Mouse (Mus musculus): ENCODE data around the gene Astl. TPM values are rescaled to one million over a fixed set of nuclear protein-coding genes. Genes with fewer than 3 reads are reported as not detected.

Astl gene
- total RNA-seq, 2 experiments from 2014 or later = 0.16 TPM; not detected in 1

DNA sequence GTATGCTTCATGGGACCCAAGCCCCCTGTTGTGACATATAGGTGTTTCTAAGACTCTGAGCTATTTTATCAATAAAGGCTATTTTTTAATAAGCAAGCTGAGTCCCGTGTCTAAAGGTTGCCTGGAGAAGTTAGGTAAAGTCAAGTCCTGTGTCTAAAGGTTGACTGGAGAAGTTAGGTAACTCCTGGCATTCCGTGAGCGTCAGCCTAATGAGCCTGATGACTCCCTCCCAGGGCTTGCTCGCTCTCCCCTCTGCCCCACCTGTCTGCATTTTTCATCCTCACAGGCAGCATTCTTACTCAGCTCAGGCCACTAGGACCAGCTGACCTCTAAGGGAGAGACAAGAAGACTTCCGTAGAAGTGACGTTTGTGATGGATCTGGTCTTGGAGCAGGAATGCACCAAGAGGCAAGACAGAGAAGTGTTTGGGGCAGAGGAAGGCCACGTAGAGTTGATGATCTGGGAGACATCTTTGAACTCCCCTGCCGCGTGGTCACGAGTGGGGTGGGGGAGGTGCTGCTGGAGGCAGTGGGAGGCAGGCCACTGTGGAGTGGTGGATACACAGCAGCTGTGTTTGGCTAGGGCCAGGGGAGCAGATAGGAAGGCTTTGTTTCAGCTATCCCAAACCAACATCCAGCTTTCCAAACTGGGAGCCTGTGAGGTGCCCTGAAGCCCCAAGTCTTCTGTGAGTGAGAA lies 28.8 kb downstream of the Astl start:
- DNase-seq = no peak

DNA sequence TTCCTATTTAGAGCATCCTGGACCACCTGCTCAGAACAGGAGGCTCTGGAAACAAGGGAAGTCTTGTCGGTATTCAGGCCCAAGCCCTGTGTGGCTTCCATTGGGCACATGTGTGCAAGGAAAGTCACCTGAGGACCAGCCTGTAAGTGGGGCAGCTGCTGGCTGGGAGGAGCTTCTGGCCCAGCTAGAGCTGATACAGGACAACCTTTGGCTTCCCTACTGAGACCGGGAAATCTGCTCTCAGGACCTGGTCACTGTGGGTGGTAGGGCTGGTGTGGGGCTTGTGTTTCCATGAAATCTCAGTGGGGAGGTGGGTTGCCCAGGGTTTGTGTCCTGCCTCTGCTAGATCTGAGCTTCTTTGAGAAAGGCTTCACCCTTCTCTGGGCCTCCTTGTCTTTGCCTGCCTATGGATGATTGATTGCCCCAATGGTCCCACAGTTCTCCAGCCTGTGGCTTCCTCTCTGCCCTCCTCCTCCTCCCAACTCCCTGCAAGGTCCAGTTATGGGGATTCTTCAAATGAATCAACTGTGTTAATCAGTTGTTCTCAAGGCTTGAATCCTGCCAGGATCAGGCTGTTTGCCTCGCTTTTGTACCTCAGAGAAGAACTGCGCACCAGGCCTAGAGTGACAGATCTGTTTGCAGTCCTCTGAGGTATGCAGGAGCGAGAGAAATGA lies 31.4 kb downstream of the Astl start:
- DNase-seq = no peak

DNA sequence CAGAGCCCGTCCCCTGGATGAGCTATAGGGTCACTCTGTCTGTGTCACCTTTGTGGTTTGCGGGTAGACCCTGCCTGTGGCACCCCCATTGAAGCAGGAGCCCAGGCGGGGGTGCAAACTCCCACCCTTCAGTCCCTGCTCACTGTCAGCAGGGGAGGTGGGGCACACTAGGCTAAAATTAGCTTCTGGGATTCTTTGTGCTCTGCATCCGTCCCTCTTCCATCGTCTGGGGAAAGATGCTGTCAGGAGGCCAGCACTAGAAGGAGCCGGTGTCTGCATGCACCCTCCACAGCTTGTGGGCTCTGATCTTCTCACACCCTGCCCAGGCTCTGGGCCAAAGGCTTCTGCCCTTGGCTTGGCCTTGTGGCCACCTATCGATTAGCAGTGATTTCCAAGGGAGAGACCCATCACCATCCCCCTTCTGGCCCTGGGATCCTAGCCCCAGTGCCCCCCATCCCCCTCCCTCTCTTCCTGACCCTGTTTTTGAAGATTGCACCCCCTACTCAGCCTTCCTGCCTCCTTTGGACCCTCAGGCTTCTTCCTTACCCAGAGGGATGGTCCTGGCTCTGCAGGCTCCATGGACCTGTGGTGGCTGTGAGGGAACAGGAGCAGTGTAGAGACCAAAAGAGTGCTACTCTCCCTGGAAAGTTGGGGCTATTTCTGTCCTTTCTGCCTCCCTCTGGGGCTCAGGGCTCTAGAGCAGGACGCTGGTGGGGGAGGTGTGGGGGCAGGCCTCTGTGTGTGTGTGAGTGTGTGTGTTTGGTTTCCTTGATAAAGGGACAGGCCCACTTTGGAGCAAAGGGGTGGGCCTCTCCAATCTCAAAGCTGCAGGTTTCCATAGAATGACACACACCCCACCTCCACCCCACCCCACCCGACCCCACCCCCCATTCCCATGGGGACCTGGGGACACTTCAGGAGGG lies 32.4 kb downstream of the Astl start:
- no peak for DNase-seq

DNA sequence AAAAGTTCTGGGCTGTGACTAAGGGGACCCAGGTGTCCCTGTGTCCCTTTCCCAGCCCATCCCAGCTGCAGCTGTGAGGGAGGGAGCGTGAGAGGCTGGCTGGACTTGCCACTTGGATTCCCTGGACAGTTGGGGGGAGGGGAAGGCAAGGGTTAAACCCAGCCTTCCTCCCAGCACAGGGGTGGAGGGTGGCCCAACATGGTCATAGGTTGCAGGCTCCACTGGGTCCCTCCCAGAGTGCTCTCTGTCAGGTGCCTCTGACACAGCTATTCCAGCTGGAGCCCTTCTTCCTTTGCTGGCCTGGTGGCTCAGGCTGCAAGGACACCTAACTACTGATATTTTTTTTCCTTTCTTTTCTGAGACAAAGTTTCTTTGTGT lies 33.0 kb downstream of the Astl start:
- DNase-seq = no peak

DNA sequence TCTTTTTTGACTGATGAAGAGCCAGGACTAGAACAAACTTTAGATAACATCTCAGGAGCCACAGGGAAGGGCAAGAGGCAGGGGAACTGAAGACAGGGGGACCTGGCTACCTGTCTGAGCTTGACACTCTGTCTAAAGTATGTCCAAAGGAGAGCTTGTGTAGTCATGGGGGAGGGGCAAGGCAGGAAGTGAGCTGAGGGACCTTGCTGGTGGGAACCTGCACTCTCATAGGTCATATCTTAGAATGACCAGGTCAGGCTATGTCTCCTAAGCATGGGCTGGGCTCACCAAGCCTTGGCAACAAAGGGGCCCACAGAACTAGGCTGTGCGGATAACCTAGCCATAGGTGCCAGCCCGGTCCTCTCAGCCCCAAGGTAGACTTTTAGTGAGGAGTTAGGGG lies 33.6 kb downstream of the Astl start:
- DNase-seq = no peak

DNA sequence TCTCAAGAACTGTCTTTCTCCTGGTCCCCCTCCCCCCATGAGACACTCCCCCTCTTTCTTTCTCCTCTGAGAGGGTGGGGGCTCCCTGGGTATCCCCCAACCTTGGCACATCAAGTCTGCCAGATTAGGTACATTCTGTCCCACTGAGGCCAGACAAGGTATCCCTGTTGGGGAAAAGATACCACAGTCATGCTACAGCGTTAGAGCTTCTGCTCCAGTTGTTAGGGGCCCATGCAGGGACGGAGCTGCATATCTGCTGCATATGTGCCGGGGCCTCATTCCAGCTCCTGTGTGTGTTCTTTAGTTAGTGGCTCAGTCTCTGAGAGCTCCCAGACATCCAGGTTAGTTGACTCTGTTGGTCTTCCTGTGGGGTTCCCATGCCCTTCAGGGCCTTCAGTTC lies 35.7 kb downstream of the Astl start:
- DNase-seq = no peak

DNA sequence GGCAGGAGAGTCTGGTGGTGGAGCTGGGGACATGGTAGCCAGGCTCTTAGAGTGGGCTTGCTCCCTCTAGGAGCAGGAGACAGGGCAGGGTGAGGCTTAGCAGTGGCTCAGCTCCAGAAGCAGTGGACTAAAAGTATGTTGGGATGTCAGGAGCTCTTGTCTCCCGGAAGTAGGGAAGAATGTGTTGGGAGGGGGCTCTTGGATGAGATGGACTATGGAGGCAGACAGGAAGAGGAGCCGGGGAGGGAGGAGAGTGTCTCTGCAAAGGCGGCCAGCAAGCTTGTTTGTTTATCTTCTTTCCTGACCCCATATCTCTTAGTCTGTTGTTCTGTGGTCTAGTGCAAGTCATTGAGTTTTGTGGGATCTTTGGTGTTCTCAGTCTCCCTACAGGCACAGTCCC lies 36.6 kb downstream of the Astl start:
- DNase-seq = no peak

DNA sequence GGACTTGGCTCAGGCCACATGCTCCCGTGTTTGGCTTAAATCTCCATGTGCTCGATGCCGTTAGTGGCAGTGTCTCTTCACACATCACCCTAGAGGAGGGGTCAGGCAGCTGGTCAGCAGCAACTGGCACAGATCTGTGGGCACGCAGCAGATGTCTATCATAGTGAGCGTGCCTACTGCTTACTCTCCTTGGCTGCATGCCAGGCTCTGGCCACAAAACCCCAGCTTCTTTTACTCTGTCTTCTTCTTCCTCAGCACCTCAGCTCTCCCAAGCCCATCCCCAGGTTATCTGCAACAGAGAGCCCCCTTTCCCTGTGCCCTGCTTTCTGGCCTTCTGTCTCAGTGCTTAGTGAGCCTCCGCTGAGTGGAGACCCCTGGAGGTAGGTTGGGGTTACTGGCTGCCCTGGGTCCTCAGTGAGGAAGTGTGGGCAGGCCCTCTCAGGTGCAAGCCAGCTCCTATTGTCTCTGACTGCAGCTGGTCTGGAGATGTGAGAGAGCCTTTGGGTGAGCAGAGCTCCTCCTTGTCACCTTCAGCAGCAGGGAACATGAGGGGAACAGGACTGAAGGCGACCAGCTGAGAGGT lies 37.4 kb downstream of the Astl start:
- DNase-seq = no peak

DNA sequence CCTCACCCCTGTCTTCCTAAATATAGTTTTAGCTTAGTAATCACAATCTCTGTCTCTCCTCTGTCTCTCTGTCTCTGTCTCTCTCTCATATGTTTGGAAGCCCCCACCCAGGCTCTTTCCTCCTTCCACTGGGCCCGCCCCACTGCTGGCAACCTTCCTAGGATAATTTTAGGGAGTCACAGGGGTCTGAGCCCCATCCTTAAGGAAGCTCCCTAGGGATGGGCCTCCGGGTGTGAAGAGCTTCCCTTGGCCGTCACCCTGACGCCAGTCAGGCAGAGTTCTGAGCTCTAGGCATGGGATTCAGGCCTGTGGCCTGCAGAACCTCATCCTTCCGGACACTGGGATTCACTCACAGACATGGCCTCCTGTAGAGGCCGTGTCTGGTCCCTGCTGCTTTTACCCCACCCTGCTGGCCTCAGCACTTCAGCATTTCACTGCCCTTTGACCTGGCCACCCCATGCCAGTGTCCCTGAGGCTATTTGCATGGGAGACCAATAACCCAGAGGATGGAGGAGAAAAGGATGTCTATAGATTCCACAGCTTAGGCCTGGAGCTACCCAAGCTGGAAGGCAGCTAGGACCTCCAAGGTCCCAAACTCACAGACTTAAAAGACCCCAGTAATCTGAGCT lies 38.1 kb downstream of the Astl start:
- no peak for DNase-seq

DNA sequence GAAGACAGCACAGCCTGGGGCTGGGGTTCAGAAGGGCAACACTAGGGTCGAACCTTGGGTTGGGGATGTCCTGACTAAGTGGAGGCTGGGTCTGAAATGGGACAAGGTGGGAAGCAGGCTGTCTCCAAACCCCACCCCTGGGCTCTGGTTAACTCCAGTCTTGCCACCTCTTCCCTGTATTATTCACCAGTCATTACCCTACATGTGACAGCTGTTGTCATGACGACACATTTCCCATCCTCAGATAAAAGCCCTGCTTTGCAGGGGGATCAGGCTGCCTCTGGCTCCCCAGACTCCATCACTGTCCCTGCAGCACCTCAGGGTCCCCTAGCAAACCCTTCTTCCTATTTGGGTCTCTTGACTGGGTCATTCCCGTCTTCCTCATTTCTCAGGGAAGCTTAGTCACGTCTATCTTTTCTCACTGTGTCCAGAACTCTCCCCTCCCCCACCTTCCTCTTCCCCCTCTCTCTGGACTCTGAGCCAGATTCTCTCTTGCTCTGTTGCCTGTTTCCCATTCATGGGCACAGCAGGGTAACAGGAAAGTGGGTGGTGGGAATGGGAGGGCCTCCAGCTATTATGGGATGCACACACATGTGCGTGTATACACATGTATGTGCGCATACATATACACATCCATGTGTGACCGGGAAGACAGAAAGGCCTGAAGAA lies 39.6 kb downstream of the Astl start:
- DNase-seq = no peak

DNA sequence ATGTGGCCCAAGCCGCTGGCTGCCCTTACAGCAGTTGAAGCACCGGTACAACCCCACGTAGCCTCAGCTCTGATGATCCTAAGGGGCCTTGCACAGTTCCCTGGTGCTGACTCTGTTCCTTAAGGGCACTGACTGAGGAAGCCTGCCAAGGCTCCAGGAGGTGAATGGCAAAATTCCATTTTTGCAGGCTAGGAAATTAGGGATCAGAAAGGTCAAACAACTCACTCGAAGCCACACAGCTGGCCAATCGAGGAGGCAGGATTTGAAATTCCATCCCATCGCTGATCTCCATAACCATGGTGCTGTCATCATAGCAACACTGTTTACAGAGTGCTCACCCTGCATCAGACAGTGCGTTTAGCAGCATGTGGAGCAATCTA lies 40.2 kb downstream of the Astl start:
- DNase-seq = no peak

DNA sequence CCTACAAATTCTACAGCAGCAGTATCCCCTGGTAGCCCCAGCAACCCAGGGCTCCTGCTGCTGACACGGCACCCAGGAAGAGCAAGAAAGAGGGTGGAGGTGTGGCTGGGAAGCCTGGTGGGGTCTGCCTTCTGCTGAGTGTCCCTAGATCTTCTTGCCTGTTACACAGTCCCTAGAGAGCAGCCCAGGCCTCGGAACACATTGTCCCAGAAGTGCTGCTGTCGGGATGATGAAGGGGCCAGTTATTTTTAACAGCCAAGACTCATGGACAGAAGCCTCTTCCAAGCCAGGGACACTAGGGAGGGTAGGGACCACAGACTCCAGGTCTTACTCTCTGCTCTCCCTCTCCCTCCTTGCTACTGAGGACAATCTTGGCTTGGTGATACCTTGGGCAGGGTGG lies 40.8 kb downstream of the Astl start:
- no peak for DNase-seq

DNA sequence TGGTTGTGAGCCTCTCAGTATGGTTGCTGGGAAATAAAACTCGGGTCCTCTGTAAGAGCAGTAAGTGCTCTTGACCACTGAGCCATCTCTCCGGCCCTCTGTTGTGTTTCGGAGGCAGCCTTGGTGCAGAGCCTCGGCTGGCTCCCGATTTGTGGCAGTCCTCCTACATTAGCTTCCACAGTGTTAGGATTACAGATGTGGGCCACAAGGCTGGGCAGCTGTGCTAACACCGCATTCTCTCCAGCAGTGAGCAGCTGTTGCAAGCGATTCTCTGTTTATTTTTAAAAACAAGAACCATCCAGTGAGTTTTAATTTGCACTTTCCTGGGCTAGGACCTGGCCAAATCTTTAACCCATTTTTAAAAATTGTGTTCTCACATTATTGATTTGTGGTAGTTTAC lies 45.4 kb downstream of the Astl start:
- DNase-seq = no peak

DNA sequence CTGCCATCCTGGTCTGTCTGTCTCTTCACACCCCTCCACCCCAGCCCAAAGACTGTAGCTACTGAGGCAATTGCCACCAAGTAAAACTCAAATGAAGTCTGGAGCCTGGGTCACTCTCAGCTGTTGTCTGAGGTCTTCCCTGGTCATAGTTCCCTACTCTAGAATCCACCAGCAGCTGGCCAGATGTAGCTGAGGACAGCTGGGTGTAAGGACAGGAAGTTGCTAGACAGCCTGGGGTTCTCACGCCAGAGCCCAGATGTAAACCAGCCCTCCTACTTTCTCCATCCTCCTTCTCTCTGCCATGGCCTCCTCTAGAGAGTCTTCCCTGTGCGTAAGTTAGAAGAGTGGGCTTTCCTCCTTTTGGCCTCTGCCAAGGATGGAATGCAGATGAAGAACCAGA lies 49.1 kb downstream of the Astl start:
- DNase-seq = no peak

DNA sequence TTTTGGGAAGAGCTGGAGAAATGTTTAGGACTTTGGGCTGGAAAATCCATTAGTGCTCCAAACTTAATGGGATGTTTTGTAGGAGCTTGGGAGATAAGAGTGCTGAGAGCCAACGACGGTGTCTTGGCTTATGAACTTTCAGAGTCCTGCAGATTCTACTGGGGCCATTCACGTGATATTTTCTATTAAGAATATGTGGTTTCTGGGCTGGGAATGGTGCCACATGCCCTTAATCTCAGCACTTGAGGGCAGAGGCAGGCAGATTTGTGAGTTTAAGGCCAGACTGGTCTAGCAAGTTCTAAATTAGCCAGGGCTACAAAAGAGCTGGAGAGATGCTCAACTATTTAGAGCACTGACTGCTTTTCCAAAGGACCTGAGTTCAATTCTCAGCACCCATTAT lies 51.9 kb downstream of the Astl start:
- DNase-seq = no peak

DNA sequence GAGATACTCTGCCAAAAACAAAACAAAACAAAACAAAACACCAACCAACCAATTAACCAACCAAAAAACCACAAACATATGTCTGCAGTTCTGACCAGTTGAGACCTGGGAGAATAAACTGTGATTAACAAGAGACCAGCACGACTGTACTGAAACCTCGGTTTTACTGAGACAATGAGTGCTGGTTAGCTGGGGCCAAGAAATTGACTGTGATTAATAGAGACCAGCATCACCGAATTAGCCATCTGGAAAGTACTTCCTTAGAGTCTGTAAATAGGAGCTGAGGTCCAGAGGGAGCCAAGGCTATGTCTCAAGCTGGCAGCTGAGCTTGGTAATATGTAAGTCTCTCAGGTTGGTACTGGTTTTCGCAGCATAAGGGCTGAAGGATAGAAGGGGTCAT lies 52.4 kb downstream of the Astl start:
- DNase-seq = no peak

DNA sequence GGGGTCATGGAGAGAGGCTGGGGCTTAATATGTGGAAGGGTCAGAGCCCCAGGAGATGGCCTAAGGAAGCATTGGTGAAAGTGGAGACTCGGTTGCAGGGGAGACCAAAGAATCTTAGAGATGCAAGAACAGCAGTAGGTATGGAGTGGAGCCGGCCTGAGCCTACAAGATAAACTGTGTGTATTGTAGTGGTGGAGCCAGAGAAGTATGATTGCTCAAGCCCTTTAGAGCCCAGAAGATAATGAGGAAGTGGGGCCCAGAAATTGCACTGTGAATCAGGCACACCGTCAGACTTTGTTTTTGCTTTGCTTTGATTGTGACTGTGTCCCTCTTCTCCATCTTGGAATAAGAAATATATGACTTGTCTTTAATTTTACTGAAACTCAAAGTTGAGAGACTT lies 52.9 kb downstream of the Astl start:
- no peak for DNase-seq

DNA sequence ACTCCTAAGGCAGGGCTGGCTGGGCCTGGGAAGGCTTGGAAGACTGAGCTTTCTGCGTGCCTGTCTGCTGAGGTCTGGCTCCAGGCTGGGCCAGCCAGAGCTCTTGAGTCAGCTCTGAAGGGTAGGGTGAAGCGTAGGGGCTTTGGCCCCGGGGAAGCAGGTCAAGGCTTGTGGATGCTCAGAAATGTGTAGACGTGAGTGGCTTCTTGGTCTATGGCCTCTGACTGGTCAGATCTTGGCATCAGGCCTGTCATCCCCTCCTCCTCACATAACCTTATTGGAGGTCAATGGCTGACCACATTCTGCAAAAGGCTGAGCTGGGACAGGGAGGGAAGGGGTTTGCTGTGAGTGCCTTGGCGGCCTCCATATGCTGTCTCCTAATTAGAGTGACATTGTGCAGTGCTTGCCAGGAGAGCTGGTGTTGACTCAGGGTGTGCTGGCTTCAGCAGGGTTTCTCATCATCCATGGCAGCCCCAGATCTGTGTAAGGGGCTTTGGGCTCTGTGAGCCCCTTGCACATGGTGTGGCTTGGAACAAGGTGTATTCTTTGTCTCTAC lies 56.2 kb downstream of the Astl start:
- DNase-seq = no peak

DNA sequence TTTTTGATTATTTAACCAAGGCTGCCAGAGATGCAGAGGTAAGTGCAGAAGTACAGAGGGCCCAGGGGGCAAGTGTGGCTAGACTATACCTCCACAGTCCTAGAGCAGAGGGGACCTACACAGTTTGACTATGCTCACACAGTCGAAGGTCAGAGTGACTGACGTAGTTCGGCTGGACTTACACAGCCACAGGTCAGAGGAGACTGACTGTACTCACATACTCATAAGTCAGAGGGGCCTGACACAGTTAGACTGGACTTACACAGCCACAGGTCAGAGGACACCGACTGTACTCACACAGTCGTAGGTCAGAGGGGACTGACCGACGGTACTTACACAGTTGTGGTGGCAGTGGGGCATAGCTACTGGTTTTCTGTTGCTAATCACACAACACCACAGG lies 60.3 kb downstream of the Astl start:
- no peak for DNase-seq
